Mouse (Mus musculus): ENCODE results near the gene Prkx. TPM values are rescaled to one million over a fixed set of nuclear protein-coding genes. Genes with fewer than 3 reads are reported as not detected.

Gene Prkx
- polyA plus RNA-seq, 1 experiment from 2014 or later: 12.2 TPM

GRCm38 (mm10) chrX:77733930-77734536 is 62.0 kb downstream of the Prkx start:
- H3K27ac ChIP-seq (replicated peaks; ENCODE audit: low read depth, low read length): no peak overlapping the region
- no peak for ATAC-seq (ENCODE audit: low read depth)
- no peak overlapping the region for H3K4me3 ChIP-seq (ENCODE audit: low read depth, low read length)
- WGBS: 70% methylated on average over 9 of the region's 9 CpGs
- no peaks in the 10 kb centered on the region for H3K36me3 ChIP-seq (ENCODE audit: control insufficient read depth, insufficient read depth, low read length)
- no peaks in the 10 kb centered on the region for H3K9me3 ChIP-seq (ENCODE audit: control insufficient read depth, low read length)
- H3K4me2 ChIP-seq (ENCODE audit: low read depth, low read length): no peak overlapping the region
- no peak for DNase-seq (ENCODE audit: low spot score)
- H3K9ac ChIP-seq (ENCODE audit: low read depth, low read length): no peak overlapping the region
- no peaks in the 10 kb centered on the region for H3K27me3 ChIP-seq (replicated peaks; ENCODE audit: control insufficient read depth, insufficient read depth, low read length)
- no peaks in the 10 kb centered on the region for H3K4me1 ChIP-seq (ENCODE audit: control insufficient read depth, insufficient read depth, low read length)

DNA sequence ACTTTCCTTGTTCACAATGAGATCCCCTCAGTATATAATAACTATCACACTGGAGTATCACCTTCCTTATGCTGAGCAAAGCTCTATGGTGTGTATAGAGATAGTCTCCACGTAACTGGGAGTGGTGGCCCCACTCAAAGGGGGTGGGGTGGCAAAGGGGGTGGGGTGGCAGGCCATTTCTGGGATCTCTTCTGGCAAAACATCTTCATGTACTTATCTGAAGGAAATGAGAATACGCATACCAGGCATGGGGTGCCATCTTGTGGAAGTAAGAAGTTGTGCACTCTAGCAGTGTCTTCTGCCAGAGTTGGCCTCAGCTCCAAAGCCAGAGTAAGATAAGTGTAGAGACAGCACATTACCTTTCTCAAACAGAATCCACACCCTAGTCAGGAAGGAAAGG is 75.8 kb downstream of the Prkx start:
- 33% methylated on average over 2 of the region's 2 CpGs for WGBS
- H3K27me3 ChIP-seq (replicated peaks; ENCODE audit: control insufficient read depth, insufficient read depth, low read length): no peaks in the 10 kb centered on the region
- no peak overlapping the region for H3K4me2 ChIP-seq (ENCODE audit: low read depth, low read length)
- no peak overlapping the region for H3K9ac ChIP-seq (ENCODE audit: low read depth, low read length)
- no peak for ATAC-seq (ENCODE audit: low read depth)
- no peak overlapping the region for H3K27ac ChIP-seq (replicated peaks; ENCODE audit: low read depth, low read length)
- DNase-seq (ENCODE audit: low spot score): peak; percentile 59
- no peaks in the 10 kb centered on the region for H3K36me3 ChIP-seq (ENCODE audit: control insufficient read depth, insufficient read depth, low read length)
- no peaks in the 10 kb centered on the region for H3K4me1 ChIP-seq (ENCODE audit: control insufficient read depth, insufficient read depth, low read length)
- no peak overlapping the region for H3K4me3 ChIP-seq (ENCODE audit: low read depth, low read length)
- no peaks in the 10 kb centered on the region for H3K9me3 ChIP-seq (ENCODE audit: control insufficient read depth, low read length)

Other genes with a start within 250 kb of the Prkx start
- not detected in 2 replicates for gene Pbsn, start 57.3 kb upstream of the Prkx start, polyA plus RNA-seq (2014; fragmentation: Nextera tagmentation; extraction: Ambion mirVana)
- not detected in 2 replicates for gene Gm14744, start 68.5 kb upstream of the Prkx start, polyA plus RNA-seq (2014; fragmentation: Nextera tagmentation; extraction: Ambion mirVana)
- gene 5430402E10Rik, start 128.8 kb upstream of the Prkx start, polyA plus RNA-seq (2014; fragmentation: Nextera tagmentation; extraction: Ambion mirVana): not detected in 2 replicates

Data from embryonic facial prominence, embryonic 14.5 days (tissue).